ENCODE assay signal across 8 mouse cellular contexts in the genomic region with DNA sequence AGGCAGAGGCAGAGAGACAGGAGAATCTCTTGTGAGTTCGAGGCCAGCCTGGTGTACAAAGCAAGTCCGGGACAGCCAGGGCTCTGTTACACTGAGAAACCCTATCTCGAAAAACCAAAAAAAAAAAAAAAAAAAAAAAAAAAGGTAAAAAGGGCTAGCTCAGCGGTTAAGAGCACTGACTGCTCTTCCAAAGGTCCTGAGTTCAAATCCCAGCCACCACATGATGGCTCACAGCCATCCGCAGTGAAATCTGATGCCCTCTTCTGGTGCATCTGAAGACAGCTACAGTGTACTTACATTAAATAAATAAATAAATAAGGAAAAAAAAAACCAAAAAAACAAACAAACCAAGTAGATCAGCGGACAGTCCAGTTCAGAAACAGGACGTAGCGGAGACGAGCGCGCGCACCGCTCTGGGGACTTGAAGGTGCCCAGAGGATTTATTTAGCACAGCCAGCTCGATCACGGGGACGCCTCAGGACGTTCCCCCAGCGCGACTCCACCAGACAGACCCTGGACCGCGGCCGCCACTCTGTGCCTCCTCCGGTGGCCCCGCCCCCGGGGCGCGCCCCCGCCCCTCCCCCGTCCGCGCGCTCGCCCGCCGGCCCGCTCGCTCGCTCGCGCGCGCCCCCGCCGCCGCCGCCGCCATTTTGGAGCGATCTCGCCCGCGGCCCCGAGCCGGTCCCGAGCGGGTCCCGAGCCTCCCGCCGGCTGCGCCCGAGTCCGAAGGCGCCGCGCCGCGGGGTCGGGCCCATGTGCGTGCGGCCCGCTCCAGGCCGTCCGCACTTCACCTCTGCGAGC. TPM values are rescaled to one million over a fixed set of nuclear protein-coding genes. Genes with fewer than 3 reads are reported as not detected.
DNase-seq lines count a peak whose midpoint lies in the region; ATAC-seq and TF ChIP-seq lines count a peak whose summit lies in the region.

A gene (plus strand): TSS at position 639 of the 801 bp plus-strand sequence.

- peaks cover 8% of the 10 kb centered on the region for H3K36me3 ChIP-seq in embryonic facial prominence, embryonic 10.5 days (replicated peaks)
- no peaks in the 10 kb centered on the region for H3K36me3 ChIP-seq in intestine, postnatal 0 days (ENCODE audit: control insufficient read depth, insufficient read depth)
- peaks cover 9% of the 10 kb centered on the region for H3K36me3 ChIP-seq in midbrain, embryonic 10.5 days

- peak within 1 kb of the TSS; percentile 97 for H3K9ac ChIP-seq in intestine, postnatal 0 days (ENCODE audit: low read depth, low read length)

- whole genome bisulfite sequencing in embryonic facial prominence, embryonic 10.5 days = 3% methylated on average over 71 of the region's 73 CpGs
- WGBS in intestine, postnatal 0 days = 3% methylated on average over 70 of the region's 73 CpGs
- 3% methylated on average over 67 of the region's 73 CpGs for WGBS in midbrain, embryonic 10.5 days

- H3K4me1 ChIP-seq in embryonic facial prominence, embryonic 10.5 days = peaks cover 22% of the 10 kb centered on the region
- no peaks in the 10 kb centered on the region for H3K4me1 ChIP-seq in intestine, postnatal 0 days (replicated peaks; ENCODE audit: control insufficient read depth, insufficient read depth, low read length)
- H3K4me1 ChIP-seq in midbrain, embryonic 10.5 days = peaks cover 25% of the 10 kb centered on the region

- TF ChIP-seq CTCF in intestine, postnatal 0 days (IDR thresholded peaks at IDR 0.05; ENCODE audit: low read depth) = peak; percentile 53

- no peaks in the 10 kb centered on the region for H3K27me3 ChIP-seq in embryonic facial prominence, embryonic 10.5 days (replicated peaks; ENCODE audit: low read depth, poor library complexity, severe bottlenecking)
- no peaks in the 10 kb centered on the region for H3K27me3 ChIP-seq in intestine, postnatal 0 days (replicated peaks; ENCODE audit: control insufficient read depth, insufficient read depth, low read length)
- H3K27me3 ChIP-seq in midbrain, embryonic 10.5 days (ENCODE audit: low read depth, poor library complexity, severe bottlenecking) = no peaks in the 10 kb centered on the region

- intact Hi-C loops in left cerebral cortex, postnatal 36 days (cut with DNase I) = loop anchor here (2.0 to 5.0 kb wide), 2 partner anchors 14 to 84 kb away; a partner anchor contains a TSS

- H3K9me3 ChIP-seq in embryonic facial prominence, embryonic 10.5 days = no peaks in the 10 kb centered on the region
- no peaks in the 10 kb centered on the region for H3K9me3 ChIP-seq in intestine, postnatal 0 days (ENCODE audit: control insufficient read depth)
- no peaks in the 10 kb centered on the region for H3K9me3 ChIP-seq in midbrain, embryonic 10.5 days (replicated peaks)

- peak within 1 kb of the TSS; percentile 97 for H3K27ac ChIP-seq in embryonic facial prominence, embryonic 10.5 days (replicated peaks)
- H3K27ac ChIP-seq in intestine, postnatal 0 days (ENCODE audit: low read depth, low read length) = peak within 1 kb of the TSS; percentile 85
- H3K27ac ChIP-seq in midbrain, embryonic 10.5 days (replicated peaks) = peak within 1 kb of the TSS; percentile 98

- DNase-seq in adrenal gland, postnatal 10 days = peak; percentile 93
- DNase-seq in embryonic facial prominence, embryonic 10.5 days (ENCODE audit: low spot score) = peak; percentile 92
- DNase-seq in gonadal fat pad, adult 2 months (ENCODE audit: low read depth) = no peak
- peak; percentile 80 to 82 for DNase-seq in left cerebral cortex, postnatal 36 days (ENCODE audit: low spot score in 2 of 2)
- DNase-seq in midbrain, embryonic 10.5 days (ENCODE audit: low spot score) = peak; percentile 89
- peak; percentile 59 to 70 for DNase-seq in right cerebral cortex, postnatal 36 days (ENCODE audit: low spot score in 2 of 2)
- peak; percentile 78 to 82 for DNase-seq in urinary bladder, postnatal 4 days (ENCODE audit: low spot score in 2 of 2)

- H3K4me2 ChIP-seq in intestine, postnatal 0 days (replicated peaks; ENCODE audit: low read depth) = peak within 1 kb of the TSS; percentile 67

- H3K4me3 ChIP-seq in embryonic facial prominence, embryonic 10.5 days = peak within 1 kb of the TSS; percentile 95
- peak within 1 kb of the TSS; percentile 89 for H3K4me3 ChIP-seq in intestine, postnatal 0 days (ENCODE audit: low read depth, low read length)
- H3K4me3 ChIP-seq in midbrain, embryonic 10.5 days = peak within 1 kb of the TSS; percentile 83

- ATAC-seq in intestine, postnatal 0 days = peak; percentile 79

RNA-seq across cellular contexts. Expression of the gene that starts here (rescaled TPM):
- total RNA-seq in adrenal gland, postnatal 10 days (2021) = 10 to 100 TPM; 41.8 to 52.0 TPM
- polyA plus RNA-seq in embryonic facial prominence, embryonic 10.5 days (2016; fragmentation: Nextera tagmentation; extraction: Ambion mirVana) = 23.8 and 26.8 TPM in 2 replicates
- 89.2 and 158 TPM in 2 replicates for polyA plus RNA-seq in gonadal fat pad, adult 2 months (2012; rRNA removed)
- polyA plus RNA-seq in intestine, postnatal 0 days (2015; fragmentation: Nextera tagmentation; extraction: Ambion mirVana) = 17.7 and 21.3 TPM in 2 replicates
- 100 to 1,000 TPM; 162 to 167 TPM for total RNA-seq in left cerebral cortex, postnatal 36 days (2021)
- polyA plus RNA-seq in midbrain, embryonic 10.5 days (2016; fragmentation: Nextera tagmentation; extraction: Ambion mirVana) = 25.4 and 41.8 TPM in 2 replicates
